Mouse (Mus musculus): ENCODE data around the gene Rab25.

Rab25 gene

GRCm38 (mm10) chr3:88566536-88567061, 18.5 kb upstream of the Rab25 start:
- no peak for DNase-seq (ENCODE audit: low spot score in 2 of 2)

DNA sequence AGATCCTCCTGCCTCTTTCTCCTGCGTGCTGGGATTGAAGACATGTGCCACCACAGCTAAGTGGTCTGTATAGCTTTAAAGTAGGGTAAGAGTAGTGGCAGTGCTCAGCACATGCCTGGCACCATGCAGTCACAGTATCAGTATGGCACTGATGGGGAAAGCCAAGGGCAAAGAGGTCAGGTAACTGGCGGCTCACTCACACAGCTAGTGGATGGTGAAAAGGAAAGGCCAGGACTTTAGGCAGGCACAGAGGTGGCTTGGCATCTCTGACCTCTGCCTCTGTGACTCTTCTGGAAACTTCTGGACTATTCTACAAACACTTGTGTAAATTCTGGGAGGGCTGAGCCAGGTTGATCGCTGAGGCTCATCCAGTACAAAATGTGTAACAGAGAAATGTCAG, 18.0 kb upstream of the Rab25 start:
- no peak for DNase-seq (ENCODE audit: low spot score in 2 of 2)

GRCm38 (mm10) chr3:88563966-88564365, 15.9 kb upstream of the Rab25 start:
- DNase-seq (ENCODE audit: low spot score in 2 of 2): no peak

DNA sequence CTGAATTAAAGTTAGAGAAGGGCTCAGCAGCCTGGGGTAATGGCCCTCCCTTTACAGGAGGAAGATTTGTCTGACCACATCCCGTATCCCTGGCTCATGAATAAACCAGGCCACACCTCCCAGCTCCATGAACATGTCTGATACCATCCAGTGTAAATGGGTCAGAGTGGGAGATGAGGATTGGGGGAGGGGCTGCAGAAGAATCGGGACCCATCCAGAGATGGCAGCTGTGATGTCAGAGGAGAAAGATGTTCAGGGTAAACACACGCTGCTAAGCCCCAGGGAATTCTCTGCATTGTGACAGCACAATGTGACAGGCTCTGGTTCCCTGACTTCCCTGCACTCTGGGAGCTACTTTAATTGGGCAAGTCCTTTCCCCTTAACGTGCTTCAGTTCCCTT, 15.3 kb upstream of the Rab25 start:
- no peak for DNase-seq (ENCODE audit: low spot score in 2 of 2)

DNA sequence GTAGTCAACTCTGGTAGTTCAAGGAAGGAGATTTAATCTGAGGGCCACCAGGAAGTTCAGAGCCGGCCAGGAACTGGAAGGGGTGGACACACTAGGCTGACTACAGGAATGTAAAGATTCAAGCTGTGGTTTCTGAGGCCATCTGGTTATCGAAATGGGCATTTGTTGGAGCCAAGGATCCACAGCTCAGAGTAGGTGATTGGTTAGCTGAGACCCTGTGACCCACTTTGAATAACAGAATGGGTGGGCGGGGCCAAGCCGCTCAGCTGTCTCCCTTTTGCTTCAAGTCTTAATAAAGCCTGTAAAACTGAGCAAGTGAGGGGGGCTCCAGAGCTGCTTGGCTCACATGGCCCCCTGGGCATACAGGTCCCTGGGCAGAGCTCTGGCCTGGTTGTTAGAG, 13.9 kb upstream of the Rab25 start:
- no peak for DNase-seq (ENCODE audit: low spot score in 2 of 2)

DNA sequence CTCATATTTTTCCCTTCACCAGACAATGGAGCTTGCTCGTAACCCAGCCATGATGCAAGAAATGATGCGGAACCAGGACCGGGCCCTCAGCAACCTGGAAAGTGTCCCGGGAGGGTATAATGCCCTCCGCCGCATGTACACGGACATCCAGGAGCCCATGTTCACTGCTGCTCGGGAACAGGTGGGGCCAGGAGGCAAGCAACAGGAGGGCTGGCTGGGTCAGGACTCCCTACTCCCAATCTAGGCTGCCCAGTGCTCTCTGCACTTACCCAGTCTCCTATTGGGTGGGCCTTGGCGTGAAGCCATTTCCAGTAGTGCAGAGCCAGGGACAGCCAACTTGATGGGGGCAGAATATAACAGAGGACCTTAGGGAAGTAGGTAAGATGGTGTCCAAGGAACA, 11.5 kb upstream of the Rab25 start:
- no peak for DNase-seq (ENCODE audit: low spot score in 2 of 2)

DNA sequence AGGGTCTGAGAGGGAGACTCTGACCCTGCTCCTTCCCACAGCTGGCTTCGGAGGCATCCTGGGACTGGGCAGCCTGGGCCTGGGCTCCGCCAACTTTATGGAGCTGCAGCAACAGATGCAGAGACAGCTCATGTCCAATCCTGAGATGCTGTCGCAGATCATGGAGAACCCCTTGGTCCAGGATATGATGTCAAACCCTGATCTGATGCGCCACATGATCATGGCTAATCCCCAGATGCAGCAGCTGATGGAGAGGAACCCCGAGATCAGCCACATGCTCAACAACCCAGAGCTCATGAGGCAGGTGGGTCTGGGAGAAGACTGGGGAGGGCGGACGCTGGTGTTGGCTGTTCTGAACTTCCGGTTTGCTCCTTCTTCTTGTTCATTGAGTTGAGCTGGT, 8.5 kb upstream of the Rab25 start:
- DNase-seq (ENCODE audit: low spot score in 2 of 2): no peak

- DNase-seq (ENCODE audit: low spot score in 2 of 2): no peak
Observed at GRCm38 (mm10) chr3:88555731-88556130, 7.6 kb upstream of the Rab25 start.

DNA sequence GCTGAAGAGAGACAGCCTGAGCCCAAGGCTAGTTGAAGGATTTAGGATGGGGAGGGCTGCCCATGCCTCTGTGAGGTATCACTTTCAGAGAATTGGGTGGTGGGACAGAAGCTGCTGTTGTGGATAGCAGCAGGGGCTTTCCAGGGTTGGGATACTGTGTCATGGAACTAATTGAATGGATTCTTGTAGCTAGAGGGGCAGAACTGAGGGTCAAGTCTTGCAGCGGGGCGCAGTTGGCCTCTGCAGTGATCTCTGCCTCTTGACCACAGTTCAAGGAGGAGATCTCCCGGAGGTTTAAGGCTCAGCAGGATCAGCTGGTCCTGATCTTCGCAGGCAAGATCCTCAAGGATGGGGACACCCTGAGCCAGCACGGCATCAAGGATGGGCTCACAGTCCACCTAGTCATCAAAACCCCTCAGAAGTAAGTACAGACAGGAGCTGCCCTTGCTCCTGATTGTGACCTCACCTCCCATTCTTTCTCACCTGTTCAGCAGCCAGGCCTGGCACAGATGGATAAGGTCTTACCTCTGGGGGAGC, 7.0 kb upstream of the Rab25 start:
- no peak for DNase-seq (ENCODE audit: low spot score in 2 of 2)

DNA sequence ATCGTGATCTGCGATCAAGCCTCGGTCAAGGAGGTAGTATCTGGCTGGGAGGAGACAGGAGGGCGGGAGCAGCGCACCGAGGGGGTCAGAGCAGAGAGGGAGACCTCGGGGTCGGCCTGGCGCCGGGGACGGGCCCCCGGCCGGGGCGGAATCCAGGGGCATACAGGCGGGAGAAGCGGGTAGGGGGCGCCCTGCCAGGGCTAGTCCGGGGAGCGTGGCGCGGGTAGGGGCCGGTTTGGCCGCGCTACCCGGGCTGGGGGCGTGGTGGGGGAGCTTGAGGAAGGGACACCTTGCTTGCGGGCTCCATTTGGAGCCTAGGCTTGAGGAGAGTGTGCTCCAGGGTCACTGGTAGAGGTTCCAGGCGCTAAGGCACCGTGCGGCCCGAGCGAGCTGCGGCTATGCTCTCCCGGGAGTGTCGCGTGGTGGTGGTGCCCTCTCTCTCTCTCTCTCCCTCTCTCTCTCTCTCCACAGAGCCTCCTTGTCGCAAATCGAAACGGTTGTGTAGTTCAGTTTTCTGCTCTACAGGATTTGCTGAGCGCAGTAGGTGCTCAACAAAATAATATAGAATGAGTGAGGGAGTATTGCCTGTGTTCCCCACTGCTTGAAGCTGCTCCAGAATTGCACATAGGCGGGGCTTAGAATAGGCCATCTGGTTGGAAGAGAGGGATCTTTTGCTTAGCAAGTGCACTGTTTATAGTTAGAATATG, 5.9 kb upstream of the Rab25 start:
- peak; percentile 55 for DNase-seq (ENCODE audit: low spot score in 2 of 2)

DNA sequence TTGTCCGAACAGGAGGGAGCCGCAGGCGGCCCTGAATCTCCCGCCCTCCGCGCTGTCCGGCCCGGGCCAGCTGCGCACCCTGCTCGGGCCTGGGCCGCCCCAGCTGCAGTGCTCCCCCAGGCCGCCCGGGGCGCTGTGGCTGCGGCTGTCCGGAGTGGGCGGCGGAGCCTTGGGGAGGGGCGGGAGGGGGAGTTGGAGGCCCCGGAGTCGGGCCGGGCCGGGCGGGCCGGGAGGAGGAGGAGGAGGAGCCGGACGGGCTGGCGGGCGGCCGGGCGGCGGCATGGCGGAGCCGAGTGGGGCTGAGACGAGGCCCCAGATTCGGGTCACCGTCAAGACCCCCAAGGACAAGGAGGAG, 5.4 kb upstream of the Rab25 start, which contains the start of gene Ubqln4:
TSS of gene Ubqln4 (plus strand) at position 234 of the 355 bp plus-strand sequence.
- peak; percentile 84 to 87 for DNase-seq (ENCODE audit: low spot score in 2 of 2)

DNA sequence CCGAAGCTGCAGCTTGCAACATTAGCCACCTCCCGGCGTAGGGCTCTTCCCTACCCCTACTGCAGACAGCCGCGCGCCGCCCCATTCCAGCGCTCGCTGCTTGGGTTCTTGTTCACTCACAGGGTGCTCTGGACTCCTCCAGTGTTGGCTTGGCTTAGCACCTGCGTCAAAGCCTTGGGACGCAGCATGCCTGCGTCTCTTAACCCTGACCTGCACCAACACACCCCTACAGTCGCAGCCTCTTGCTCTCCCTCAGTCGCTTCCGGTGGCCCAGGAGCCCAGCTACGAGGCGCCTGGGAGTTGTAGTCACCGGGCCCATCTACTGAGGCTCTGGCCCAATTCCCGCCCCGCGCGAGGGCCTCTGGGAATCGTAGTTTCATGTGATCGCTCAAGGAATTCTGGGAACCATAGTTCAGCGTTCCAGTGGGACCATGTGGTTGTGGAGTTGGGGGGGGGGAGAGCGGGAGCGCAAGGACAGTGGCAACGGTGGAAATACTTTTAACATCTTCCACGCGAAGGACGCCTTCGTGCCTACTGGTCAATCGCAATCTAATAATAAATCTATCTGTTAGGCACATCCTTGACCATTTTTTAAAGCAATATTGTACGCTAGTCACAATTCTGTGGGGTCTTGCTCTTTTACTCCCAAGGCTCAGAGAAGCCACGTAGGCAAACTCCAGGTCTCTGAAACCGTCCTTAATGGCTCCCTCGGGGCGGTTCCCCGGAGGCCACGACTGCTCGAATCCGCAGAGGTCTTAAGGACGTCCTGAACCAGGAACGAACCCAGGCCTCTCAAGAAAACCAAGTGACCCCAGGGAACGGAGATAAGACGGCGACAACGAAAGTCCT, 4.8 kb upstream of the Rab25 start, which contains the start of gene Lamtor2:
TSS of gene Lamtor2 (minus strand) at position 399 of the 849 bp plus-strand sequence.
- DNase-seq (ENCODE audit: low spot score in 2 of 2): peak; percentile 98 to 99

GRCm38 (mm10) chr3:88552082-88552645, 4.1 kb upstream of the Rab25 start:
- no peak for DNase-seq (ENCODE audit: low spot score in 2 of 2)

DNA sequence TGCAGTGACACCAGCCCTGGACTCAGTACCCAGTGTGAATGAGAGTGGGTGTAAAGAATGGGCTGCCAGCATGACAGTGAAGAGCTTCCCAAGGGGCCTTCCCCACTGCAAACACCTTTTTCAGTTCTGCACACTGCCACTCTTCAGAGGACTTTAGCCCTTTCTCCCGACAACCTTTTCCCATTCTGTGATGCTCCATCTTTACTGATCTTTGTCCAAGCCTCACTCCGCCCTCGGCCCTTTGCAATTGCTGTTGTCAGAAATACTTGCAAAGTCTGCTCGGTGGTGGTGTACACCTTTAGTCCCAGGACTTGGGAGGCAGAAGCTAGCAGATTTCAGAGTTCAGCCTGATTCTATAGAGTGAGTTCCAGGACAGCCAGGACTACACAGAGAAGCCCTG, 3.5 kb upstream of the Rab25 start:
- DNase-seq (ENCODE audit: low spot score in 2 of 2): no peak

GRCm38 (mm10) chr3:88546674-88547418, 1.3 kb downstream of the Rab25 start:
- no peak for DNase-seq (ENCODE audit: low spot score in 2 of 2)

DNA sequence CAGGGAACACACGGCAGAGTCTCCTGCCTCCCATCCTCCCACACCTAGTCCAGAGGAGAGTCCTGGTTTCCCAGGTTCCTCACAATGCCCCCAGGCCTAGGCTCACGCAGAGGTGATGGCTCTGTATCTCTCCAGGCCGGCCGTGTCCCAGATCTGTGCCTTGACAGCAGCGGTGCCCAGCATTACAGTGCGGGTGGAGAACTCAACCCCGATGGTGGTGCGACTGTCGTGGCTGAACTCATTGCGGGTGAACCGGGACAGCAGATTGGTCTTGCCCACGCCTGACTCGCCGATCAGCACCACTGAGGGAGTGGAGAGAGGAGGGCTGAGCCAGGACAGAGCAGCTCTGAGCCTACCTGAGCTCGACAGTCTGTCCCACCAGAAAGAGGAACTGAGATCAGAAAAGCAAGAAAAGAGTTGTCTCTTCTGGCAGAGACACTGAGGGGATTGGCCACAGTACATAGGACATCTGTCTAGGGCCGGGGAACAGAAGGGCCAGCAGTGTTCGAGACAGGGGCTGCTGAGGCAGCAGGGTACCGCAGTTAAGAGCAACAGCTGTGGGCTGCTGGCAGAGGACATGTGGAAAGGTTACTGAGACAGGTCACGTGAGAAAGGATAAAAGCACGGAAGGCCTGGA, 3.0 kb downstream of the Rab25 start:
- DNase-seq (ENCODE audit: low spot score in 2 of 2): no peak

- no peak for DNase-seq (ENCODE audit: low spot score in 2 of 2)
Observed at GRCm38 (mm10) chr3:88544514-88544913, 3.6 kb downstream of the Rab25 start.

- no peak for DNase-seq (ENCODE audit: low spot score in 2 of 2)
Observed at GRCm38 (mm10) chr3:88543651-88544410, 4.3 kb downstream of the Rab25 start.

- no peak for DNase-seq (ENCODE audit: low spot score in 2 of 2)
Observed at GRCm38 (mm10) chr3:88543174-88543573, 4.9 kb downstream of the Rab25 start.

- DNase-seq (ENCODE audit: low spot score in 2 of 2): no peak
Observed at GRCm38 (mm10) chr3:88542486-88542885, 5.6 kb downstream of the Rab25 start.
